ENCODE assay signal across 14 mouse cellular contexts in genomic region chr1:127242151-127242887, GRCm38 (mm10). TPM values are rescaled to one million over a fixed set of nuclear protein-coding genes. Genes with fewer than 3 reads are reported as not detected.
DNase-seq lines count a peak whose midpoint lies in the region; ATAC-seq and TF ChIP-seq lines count a peak whose summit lies in the region.
"Had no signal": no experiment of that assay in that cellular context is flagged by ENCODE, and none has a peak within 500 bp of the region (broad histone marks: within the 10 kb centered on the region; RNA-seq: fewer than 3 reads in every experiment).

No protein-coding gene starts in this region.

- no peak for TF ChIP-seq CTCF in liver, embryonic 14.5 days (IDR thresholded peaks at IDR 0.05; ENCODE audit: low read depth)

- WGBS in heart, embryonic 15.5 days, result 69% methylated on average over 15 of the region's 15 CpGs
- WGBS in liver, embryonic 14.5 days (ENCODE audit: insufficient replicate concordance), result 34% methylated on average over 15 of the region's 15 CpGs

- no peak for ATAC-seq in heart, embryonic 15.5 days (replicated peaks; ENCODE audit: insufficient number of reproducible peaks, insufficient read depth, low FRiP score, low read depth)
- ATAC-seq in liver, embryonic 14.5 days (ENCODE audit: insufficient read depth), result no peak

- peak overlapping the region; percentile 39 for H3K27ac ChIP-seq in heart, embryonic 15.5 days
- H3K27ac ChIP-seq in liver, embryonic 14.5 days, result no peak overlapping the region
- H3K27ac ChIP-seq: limb, embryonic 12.5 days; stomach, postnatal 0 days had no signal

- peaks cover 52% of the 10 kb centered on the region for H3K4me1 ChIP-seq in heart, embryonic 15.5 days (replicated peaks)
- peaks cover 0 to 10% of the 10 kb centered on the region in 2 experiments; a peak in 3 of 4 replicates for H3K4me1 ChIP-seq in liver, embryonic 14.5 days (replicated peaks; ENCODE audit: control insufficient read depth in 2 of 2, insufficient read depth in 2 of 2, low read length in 1 of 2)

- TF ChIP-seq EP300 in liver, embryonic 14.5 days (IDR thresholded peaks at IDR 0.05; ENCODE audit: low read depth), result no peak

- H3K4me3 ChIP-seq in heart, embryonic 15.5 days, result no peak overlapping the region
- H3K4me3 ChIP-seq in liver, embryonic 14.5 days (ENCODE audit: insufficient read depth in 1 of 2, low read depth in 2 of 2, low read length in 2 of 2), result no peak overlapping the region
- H3K4me3 ChIP-seq: erythroblast, embryonic 14.5 days; limb, embryonic 12.5 days had no signal

- H3K4me2 ChIP-seq in heart, embryonic 15.5 days, result peak overlapping the region; percentile 34
- H3K4me2 ChIP-seq in liver, embryonic 14.5 days (ENCODE audit: low read depth), result peak overlapping the region; percentile 22
- H3K4me2 ChIP-seq: limb, embryonic 12.5 days had no signal

- no peaks in the 10 kb centered on the region for H3K27me3 ChIP-seq in heart, embryonic 15.5 days
- no peaks in the 10 kb centered on the region for H3K27me3 ChIP-seq in liver, embryonic 14.5 days (ENCODE audit: control insufficient read depth, insufficient read depth, low read length)

- no peak overlapping the region for H3K9ac ChIP-seq in heart, embryonic 15.5 days
- no peak overlapping the region for H3K9ac ChIP-seq in liver, embryonic 14.5 days (replicated peaks)
- H3K9ac ChIP-seq: limb, embryonic 12.5 days had no signal

- no peaks in the 10 kb centered on the region for H3K36me3 ChIP-seq in heart, embryonic 15.5 days
- no peaks in the 10 kb centered on the region for H3K36me3 ChIP-seq in liver, embryonic 14.5 days (replicated peaks; ENCODE audit: control insufficient read depth, insufficient read depth, low read depth)
- H3K36me3 ChIP-seq: limb, embryonic 12.5 days had no signal

- no peak for DNase-seq in heart, postnatal 14 days
- DNase-seq in thymus, postnatal 0 days (ENCODE audit: low spot score), result peak; percentile 27
- no peak for DNase-seq in thymus, postnatal 14 days
- no peak for DNase-seq in liver, embryonic 14.5 days (ENCODE audit: low read depth in 3 of 3, low spot score in 3 of 3)
- DNase-seq in urinary bladder, postnatal 10 days (ENCODE audit: low spot score), result no peak
- DNase-seq in urinary bladder, postnatal 25 days (ENCODE audit: low spot score), result no peak
- no peak for DNase-seq in gastrocnemius, postnatal 14 days
- DNase-seq: adrenal gland, postnatal 10 days; cerebellum, adult 9-11 months; kidney, postnatal 10 days had no signal

- no peaks in the 10 kb centered on the region for H3K9me3 ChIP-seq in heart, embryonic 15.5 days (replicated peaks)
- H3K9me3 ChIP-seq in liver, embryonic 14.5 days (ENCODE audit: control insufficient read depth, low read length), result no peaks in the 10 kb centered on the region
- H3K9me3 ChIP-seq: limb, embryonic 12.5 days had no signal

- intact Hi-C loops in heart, postnatal 14 days (cut with DNase I), result no loop called here
- intact Hi-C loops in gastrocnemius, postnatal 14 days (cut with DNase I; ENCODE audit: low total_unique reads), result no loop called here

RNA-seq across cellular contexts. Expression of gene Mgat5, which starts 37.5 kb away (rescaled TPM):
- 3.7 and 5.2 TPM in 2 replicates for polyA plus RNA-seq in heart, embryonic 15.5 days (2015; fragmentation: Nextera tagmentation; extraction: Ambion mirVana)
- 10 to 100 TPM; 15.6 to 15.7 TPM for total RNA-seq in heart, postnatal 14 days (2021)
- 6.5 and 9.9 TPM in 2 replicates for polyA plus RNA-seq in thymus, postnatal 0 days (2015; fragmentation: Nextera tagmentation; extraction: Ambion mirVana)
- polyA plus RNA-seq in liver, embryonic 14.5 days (2012; rRNA removed), result 0.56 and 0.67 TPM in 2 replicates
- 0.54 and 0.62 TPM in 2 replicates for polyA plus RNA-seq in liver, embryonic 14.5 days (2014; fragmentation: Nextera tagmentation; extraction: Ambion mirVana)
- 1 to 10 TPM; 2.1 to 2.5 TPM for total RNA-seq in gastrocnemius, postnatal 14 days (2021)
